Mouse (Mus musculus) C2C12 (cell line): ENCODE measurements around the gene Gramd1b.

Experiments
- CEBPB ChIP-seq: IDR thresholded peaks from one replicate; pipeline ENCODE4 v1.6.1; 2011; ENCODE audit warnings: low read depth, mild to moderate bottlenecking, control low read depth, moderate library complexity
- CTCF ChIP-seq: IDR thresholded peaks from one replicate; pipeline ENCODE4 v1.5.1; 2011; ENCODE audit not compliant: control insufficient read depth, insufficient read depth, insufficient read length
- FOSL1 ChIP-seq: IDR thresholded peaks from one replicate; pipeline ENCODE4 v1.8.0; 2011; ENCODE audit warnings: mild to moderate bottlenecking, low read length; ENCODE audit not compliant: poor library complexity, insufficient read depth, severe bottlenecking
- MAX ChIP-seq: IDR thresholded peaks from one replicate; pipeline ENCODE4 v1.6.1; 2011; ENCODE audit warnings: mild to moderate bottlenecking, control low read depth
- MYOD1 ChIP-seq: IDR thresholded peaks from one replicate; pipeline ENCODE4 v1.6.1; 2011; ENCODE audit warnings: low read depth; ENCODE audit not compliant: control insufficient read depth, insufficient read length
- USF1 ChIP-seq: IDR thresholded peaks from one replicate; pipeline ENCODE4 v1.6.1; 2011; ENCODE audit warnings: low read depth, mild to moderate bottlenecking, control low read depth, moderate library complexity

- no peak for TF ChIP-seq CTCF
- no peak for TF ChIP-seq MYOD1
- TF ChIP-seq MAX, result no peak
- TF ChIP-seq FOSL1, result no peak
- no peak for TF ChIP-seq CEBPB
- no peak for TF ChIP-seq USF1
These were observed 189.1 kb downstream of the Gramd1b start for GRCm38 (mm10) chr9:40342101-40342500.
